Mouse (Mus musculus) ovary, adult 18-20 months (tissue): ENCODE measurements around the gene Arhgef2.

ENCODE experiments used
- DNase-seq: peaks from one replicate; pipeline ENCODE4 v3.0.0; 2022; ENCODE audit warnings: low spot score, mixed read lengths

Gene Arhgef2

GRCm38 (mm10) chr3:88684236-88684979 is 78.6 kb downstream of the Arhgef2 start:
- no peak for DNase-seq

GRCm38 (mm10) chr3:88684980-88685941 is 79.5 kb downstream of the Arhgef2 start, which contains the start of gene Khdc4:
Gene Khdc4, plus strand, starts transcription at chr3:88685803.
- peak; percentile 97 for DNase-seq

GRCm38 (mm10) chr3:88685958-88686451 is 80.2 kb downstream of the Arhgef2 start:
- DNase-seq, result peak; percentile 26

GRCm38 (mm10) chr3:88686734-88687611 is 81.2 kb downstream of the Arhgef2 start:
- no peak for DNase-seq

GRCm38 (mm10) chr3:88689079-88689478 is 83.3 kb downstream of the Arhgef2 start:
- no peak for DNase-seq

- DNase-seq, result no peak
These were observed 89.8 kb downstream of the Arhgef2 start for GRCm38 (mm10) chr3:88695545-88695944.
